Mouse (Mus musculus): Measurements from ENCODE around the gene Naaladl2. TPM values are rescaled to one million over a fixed set of nuclear protein-coding genes. Genes with fewer than 3 reads are reported as not detected.
"Not testable (repeated sequence)": the region's sequence is repeated elsewhere in the genome, so short reads cannot be mapped to it uniquely, and the experiment has no call there.

The Naaladl2 gene
- total RNA-seq, 1 experiment, result under 0.01 TPM

DNA sequence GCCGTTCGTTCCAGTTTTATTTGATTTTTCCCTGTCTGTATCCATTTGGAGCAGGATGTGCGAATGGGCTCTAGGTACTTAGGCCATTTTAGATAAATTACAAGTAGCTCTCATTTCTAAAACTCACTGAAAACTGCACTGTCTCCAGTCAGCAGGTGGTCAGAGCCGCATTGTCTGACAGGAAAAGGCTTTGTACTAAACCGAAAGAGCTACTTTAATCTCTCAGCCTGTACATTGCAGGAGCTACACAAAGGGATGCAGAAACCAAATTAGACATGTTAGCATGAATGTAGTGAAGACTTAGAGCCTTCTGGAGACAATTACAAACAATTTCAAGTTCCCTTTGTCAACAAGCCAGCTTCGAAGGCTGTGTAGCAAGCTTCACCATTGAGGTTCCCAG lies 70.2 kb downstream of the Naaladl2 start:
- no peak overlapping the region for H3K9ac ChIP-seq (ENCODE audit: insufficient read depth, low read depth, low read length, poor library complexity, severe bottlenecking)
- H3K9me3 ChIP-seq (ENCODE audit: control insufficient read depth, insufficient read depth, low read depth, low read length), result no peaks in the 10 kb centered on the region
- in situ Hi-C loops (cut with MboI; ENCODE audit: low sequenced_read_pairs in 2 of 2, unreplicated experiment in 2 of 2), result no loop called here
- H3K36me3 ChIP-seq (ENCODE audit: control insufficient read depth, insufficient read depth, low read length, poor library complexity, severe bottlenecking), result no peaks in the 10 kb centered on the region
- H3K4me3 ChIP-seq (ENCODE audit: insufficient read depth in 1 of 2, low read depth in 1 of 2, low read length in 2 of 2, poor library complexity in 1 of 2, severe bottlenecking in 1 of 2), result no peak overlapping the region
- DNase-seq (ENCODE audit: low read depth, low spot score), result peak; percentile 11
- no peak overlapping the region for H3K27ac ChIP-seq (ENCODE audit: insufficient read depth, low read depth, low read length, poor library complexity, severe bottlenecking)
- no peaks in the 10 kb centered on the region for H3K4me1 ChIP-seq (ENCODE audit: control insufficient read depth in 2 of 2, insufficient read depth in 2 of 2, low read length in 2 of 2, poor library complexity in 1 of 2)
- TF ChIP-seq CHD2 (IDR thresholded peaks at IDR 0.05; ENCODE audit: low read depth, low read length), result no peak
- no peak for TF ChIP-seq MAFK (IDR thresholded peaks at IDR 0.05; ENCODE audit: insufficient read depth, low read depth, low read length)
- no peak for TF ChIP-seq ZC3H11A (IDR thresholded peaks at IDR 0.05; ENCODE audit: borderline replicate concordance, low read depth, low read length)
- TF ChIP-seq HCFC1 (IDR thresholded peaks at IDR 0.05; ENCODE audit: borderline replicate concordance, insufficient read depth, low read length), result no peak
- no peak for TF ChIP-seq ZNF384 (IDR thresholded peaks at IDR 0.05; ENCODE audit: low read depth, low read length)

DNA sequence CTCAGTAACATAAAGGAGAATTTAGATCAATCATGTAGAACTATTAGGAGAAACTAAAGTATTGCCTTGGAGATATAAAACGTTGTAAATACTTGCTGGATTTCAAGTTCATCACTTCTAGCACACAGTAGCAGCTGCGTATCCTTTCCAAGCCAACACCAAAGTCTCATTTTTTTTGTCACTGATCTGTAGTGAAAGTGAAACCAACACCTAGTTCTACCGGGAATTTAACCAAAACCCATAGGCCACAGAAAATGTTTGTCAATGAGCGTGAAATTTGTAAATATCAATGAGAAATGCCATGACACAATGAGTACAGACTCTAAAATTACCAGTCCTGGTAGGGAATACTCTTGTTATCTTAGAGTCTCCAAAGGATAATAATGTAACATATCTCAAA lies 80.8 kb downstream of the Naaladl2 start:
- no peak overlapping the region for H3K4me3 ChIP-seq (ENCODE audit: insufficient read depth in 1 of 2, low read depth in 1 of 2, low read length in 2 of 2, poor library complexity in 1 of 2, severe bottlenecking in 1 of 2)
- no peak overlapping the region for H3K9ac ChIP-seq (ENCODE audit: insufficient read depth, low read depth, low read length, poor library complexity, severe bottlenecking)
- H3K9me3 ChIP-seq (ENCODE audit: control insufficient read depth, insufficient read depth, low read depth, low read length), result no peaks in the 10 kb centered on the region
- no peak overlapping the region for H3K27ac ChIP-seq (ENCODE audit: insufficient read depth, low read depth, low read length, poor library complexity, severe bottlenecking)
- TF ChIP-seq CHD2 (IDR thresholded peaks at IDR 0.05; ENCODE audit: low read depth, low read length), result no peak
- TF ChIP-seq ZC3H11A (IDR thresholded peaks at IDR 0.05; ENCODE audit: borderline replicate concordance, low read depth, low read length), result no peak
- no peak for TF ChIP-seq ZNF384 (IDR thresholded peaks at IDR 0.05; ENCODE audit: low read depth, low read length)
- no peak for TF ChIP-seq MAFK (IDR thresholded peaks at IDR 0.05; ENCODE audit: insufficient read depth, low read depth, low read length)
- TF ChIP-seq HCFC1 (IDR thresholded peaks at IDR 0.05; ENCODE audit: borderline replicate concordance, insufficient read depth, low read length), result no peak
- DNase-seq (ENCODE audit: low read depth, low spot score), result no peak
- H3K36me3 ChIP-seq (ENCODE audit: control insufficient read depth, insufficient read depth, low read length, poor library complexity, severe bottlenecking), result no peaks in the 10 kb centered on the region
- in situ Hi-C loops (cut with MboI; ENCODE audit: low sequenced_read_pairs in 2 of 2, unreplicated experiment in 2 of 2), result no loop called here
- no peaks in the 10 kb centered on the region for H3K4me1 ChIP-seq (ENCODE audit: control insufficient read depth in 2 of 2, insufficient read depth in 2 of 2, low read length in 2 of 2, poor library complexity in 1 of 2)

DNA sequence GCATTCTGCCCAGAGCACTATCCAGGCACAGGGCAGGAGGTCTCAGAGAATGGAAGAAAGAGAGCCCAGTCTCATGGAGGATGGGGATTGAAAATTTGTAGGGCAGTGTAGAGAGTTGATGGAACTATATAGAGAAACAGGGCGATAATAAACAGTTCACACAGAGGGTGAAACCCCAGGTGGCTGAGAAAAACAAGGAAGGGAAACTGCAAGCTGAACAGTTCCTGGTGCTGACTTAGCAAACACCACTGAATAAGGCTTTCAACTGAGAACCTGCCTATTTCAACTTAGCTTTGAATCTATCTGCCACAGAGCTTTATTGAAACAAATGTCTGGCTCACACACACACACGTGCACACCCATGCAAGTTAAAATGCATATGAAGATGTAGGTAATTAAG lies 91.1 kb downstream of the Naaladl2 start:
- H3K9me3 ChIP-seq (ENCODE audit: control insufficient read depth, insufficient read depth, low read depth, low read length), result no peaks in the 10 kb centered on the region
- no peak overlapping the region for H3K4me3 ChIP-seq (ENCODE audit: insufficient read depth in 1 of 2, low read depth in 1 of 2, low read length in 2 of 2, poor library complexity in 1 of 2, severe bottlenecking in 1 of 2)
- no peaks in the 10 kb centered on the region for H3K36me3 ChIP-seq (ENCODE audit: control insufficient read depth, insufficient read depth, low read length, poor library complexity, severe bottlenecking)
- no peaks in the 10 kb centered on the region for H3K4me1 ChIP-seq (ENCODE audit: control insufficient read depth in 2 of 2, insufficient read depth in 2 of 2, low read length in 2 of 2, poor library complexity in 1 of 2)
- DNase-seq (ENCODE audit: low read depth, low spot score), result no peak
- TF ChIP-seq HCFC1 (IDR thresholded peaks at IDR 0.05; ENCODE audit: borderline replicate concordance, insufficient read depth, low read length) (no peak), MAFK (IDR thresholded peaks at IDR 0.05; ENCODE audit: insufficient read depth, low read depth, low read length) (no peak), ZNF384 (IDR thresholded peaks at IDR 0.05; ENCODE audit: low read depth, low read length) (no peak), CHD2 (IDR thresholded peaks at IDR 0.05; ENCODE audit: low read depth, low read length) (no peak), ZC3H11A (IDR thresholded peaks at IDR 0.05; ENCODE audit: borderline replicate concordance, low read depth, low read length) (no peak)
- in situ Hi-C loops (cut with MboI; ENCODE audit: low sequenced_read_pairs in 2 of 2, unreplicated experiment in 2 of 2), result no loop called here
- no peak overlapping the region for H3K9ac ChIP-seq (ENCODE audit: insufficient read depth, low read depth, low read length, poor library complexity, severe bottlenecking)
- H3K27ac ChIP-seq (ENCODE audit: insufficient read depth, low read depth, low read length, poor library complexity, severe bottlenecking), result no peak overlapping the region

DNA sequence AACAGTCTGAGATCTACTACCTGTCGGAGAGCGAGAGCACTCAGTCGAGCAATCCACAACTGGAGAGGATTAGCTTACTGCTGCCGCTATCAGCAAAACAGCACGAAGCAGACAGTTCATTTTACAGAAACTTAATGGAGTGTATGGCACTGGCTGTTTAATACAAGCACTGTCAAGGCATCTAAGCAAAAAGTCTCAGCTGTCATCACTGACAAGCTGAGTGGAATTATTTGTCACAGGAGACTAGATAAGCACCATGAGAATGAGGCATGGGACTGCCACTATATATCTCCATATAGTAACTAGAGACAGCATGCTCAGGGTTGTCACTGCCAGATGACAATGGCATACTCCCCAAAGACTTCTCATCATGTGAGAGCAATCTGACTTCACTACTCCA lies 124.1 kb downstream of the Naaladl2 start:
- in situ Hi-C loops (cut with MboI; ENCODE audit: low sequenced_read_pairs in 2 of 2, unreplicated experiment in 2 of 2), result no loop called here
- Histone ChIP-seq H3K4me3 (ENCODE audit: insufficient read depth in 1 of 2, low read depth in 1 of 2, low read length in 2 of 2, poor library complexity in 1 of 2, severe bottlenecking in 1 of 2) (no peak overlapping the region), H3K9me3 (ENCODE audit: control insufficient read depth, insufficient read depth, low read depth, low read length) (no peaks in the 10 kb centered on the region), H3K27ac (ENCODE audit: insufficient read depth, low read depth, low read length, poor library complexity, severe bottlenecking) (no peak overlapping the region), H3K36me3 (ENCODE audit: control insufficient read depth, insufficient read depth, low read length, poor library complexity, severe bottlenecking) (no peaks in the 10 kb centered on the region), H3K4me1 (ENCODE audit: control insufficient read depth in 2 of 2, insufficient read depth in 2 of 2, low read length in 2 of 2, poor library complexity in 1 of 2) (no peaks in the 10 kb centered on the region), H3K9ac (ENCODE audit: insufficient read depth, low read depth, low read length, poor library complexity, severe bottlenecking) (no peak overlapping the region)
- TF ChIP-seq HCFC1 (IDR thresholded peaks at IDR 0.05; ENCODE audit: borderline replicate concordance, insufficient read depth, low read length) (no peak), CHD2 (IDR thresholded peaks at IDR 0.05; ENCODE audit: low read depth, low read length) (no peak), ZNF384 (IDR thresholded peaks at IDR 0.05; ENCODE audit: low read depth, low read length) (no peak), ZC3H11A (IDR thresholded peaks at IDR 0.05; ENCODE audit: borderline replicate concordance, low read depth, low read length) (no peak), MAFK (IDR thresholded peaks at IDR 0.05; ENCODE audit: insufficient read depth, low read depth, low read length) (no peak)
- DNase-seq (ENCODE audit: low read depth, low spot score), result no peak

DNA sequence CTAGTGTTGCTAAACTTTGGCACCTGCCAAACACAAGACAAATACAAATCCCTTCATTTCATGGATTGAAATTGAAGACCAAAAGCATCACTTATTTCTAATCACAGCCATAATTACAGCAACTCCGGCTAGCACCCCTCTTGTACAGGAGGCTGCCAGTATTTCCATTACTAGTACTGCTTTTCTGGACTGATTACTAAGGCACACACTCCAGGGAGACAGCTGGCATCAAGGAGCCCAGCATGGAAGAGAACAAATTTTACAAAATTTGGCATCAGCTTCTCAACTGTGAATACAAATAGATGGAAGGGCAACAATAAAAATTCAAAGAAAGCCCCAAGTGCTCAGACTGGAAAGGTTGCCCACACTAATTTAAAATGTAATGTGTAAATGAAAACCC lies 133.3 kb downstream of the Naaladl2 start:
- no peaks in the 10 kb centered on the region for H3K36me3 ChIP-seq (ENCODE audit: control insufficient read depth, insufficient read depth, low read length, poor library complexity, severe bottlenecking)
- in situ Hi-C loops (cut with MboI; ENCODE audit: low sequenced_read_pairs in 2 of 2, unreplicated experiment in 2 of 2), result no loop called here
- H3K9me3 ChIP-seq (ENCODE audit: control insufficient read depth, insufficient read depth, low read depth, low read length), result no peaks in the 10 kb centered on the region
- DNase-seq (ENCODE audit: low read depth, low spot score), result no peak
- no peak overlapping the region for H3K27ac ChIP-seq (ENCODE audit: insufficient read depth, low read depth, low read length, poor library complexity, severe bottlenecking)
- H3K9ac ChIP-seq (ENCODE audit: insufficient read depth, low read depth, low read length, poor library complexity, severe bottlenecking), result no peak overlapping the region
- TF ChIP-seq HCFC1 (IDR thresholded peaks at IDR 0.05; ENCODE audit: borderline replicate concordance, insufficient read depth, low read length), result no peak
- TF ChIP-seq CHD2 (IDR thresholded peaks at IDR 0.05; ENCODE audit: low read depth, low read length), result no peak
- no peak for TF ChIP-seq ZC3H11A (IDR thresholded peaks at IDR 0.05; ENCODE audit: borderline replicate concordance, low read depth, low read length)
- TF ChIP-seq MAFK (IDR thresholded peaks at IDR 0.05; ENCODE audit: insufficient read depth, low read depth, low read length), result no peak
- no peak for TF ChIP-seq ZNF384 (IDR thresholded peaks at IDR 0.05; ENCODE audit: low read depth, low read length)
- H3K4me1 ChIP-seq (ENCODE audit: control insufficient read depth in 2 of 2, insufficient read depth in 2 of 2, low read length in 2 of 2, poor library complexity in 1 of 2), result peaks cover 0 to 2% of the 10 kb centered on the region in 2 experiments; a peak in 2 of 4 replicates
- no peak overlapping the region for H3K4me3 ChIP-seq (ENCODE audit: insufficient read depth in 1 of 2, low read depth in 1 of 2, low read length in 2 of 2, poor library complexity in 1 of 2, severe bottlenecking in 1 of 2)

DNA sequence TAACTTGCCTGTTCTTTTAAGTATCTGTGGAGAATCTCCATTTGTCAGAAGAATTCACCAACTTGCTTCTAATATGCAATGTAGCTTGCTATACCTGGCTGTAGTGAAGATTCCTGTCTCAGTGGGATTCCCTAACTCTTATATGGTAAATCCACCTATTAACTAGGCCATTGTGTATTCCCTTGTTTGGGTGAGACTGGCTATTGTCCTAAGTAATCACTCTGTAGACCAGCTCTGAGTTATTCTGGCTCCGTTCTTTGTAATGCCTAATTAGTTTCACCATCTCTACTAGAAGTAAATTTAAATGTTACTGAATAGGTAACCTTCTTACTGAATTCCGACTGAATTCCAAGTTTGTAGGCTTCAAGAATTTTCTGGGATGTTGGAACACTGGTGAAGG lies 137.3 kb downstream of the Naaladl2 start:
- H3K27ac ChIP-seq (ENCODE audit: insufficient read depth, low read depth, low read length, poor library complexity, severe bottlenecking), result peak overlapping the region; percentile 79; the same call in 1 of the 2 replicates
- H3K9ac ChIP-seq (ENCODE audit: insufficient read depth, low read depth, low read length, poor library complexity, severe bottlenecking); H3K36me3 ChIP-seq (ENCODE audit: control insufficient read depth, insufficient read depth, low read length, poor library complexity, severe bottlenecking); H3K9me3 ChIP-seq (ENCODE audit: control insufficient read depth, insufficient read depth, low read depth, low read length); H3K4me3 ChIP-seq (ENCODE audit: insufficient read depth in 1 of 2, low read depth in 1 of 2, low read length in 2 of 2, poor library complexity in 1 of 2, severe bottlenecking in 1 of 2); in situ Hi-C loops (cut with MboI; ENCODE audit: low sequenced_read_pairs in 2 of 2, unreplicated experiment in 2 of 2); H3K4me1 ChIP-seq (ENCODE audit: control insufficient read depth in 2 of 2, insufficient read depth in 2 of 2, low read length in 2 of 2, poor library complexity in 1 of 2): not testable (repeated sequence)
- peak; percentile 46 for DNase-seq (ENCODE audit: low read depth, low spot score)
